Mouse (Mus musculus) heart, postnatal 4 days (tissue): ENCODE measurements around the gene Pdxp. TPM values are rescaled to one million over a fixed set of nuclear protein-coding genes. Genes with fewer than 3 reads are reported as not detected.
A peak's percentile ranks its signal among the peaks of the same experiment; 100 is the strongest.

Source experiments
- DNase-seq: peaks from one replicate; pipeline ENCODE4 v3.0.0; 2021
- total RNA-seq, 2 experiments: library from RNA; stranded (reverse); gene quantifications; 2 replicates each; pipeline ENCODE4 v1.2.3; 2021

The Pdxp gene
- total RNA-seq, 2 experiments from 2014 or later = 9.3 to 9.4 TPM

- DNase-seq = peak; percentile 75
These were observed 13.8 kb upstream of the Pdxp start, which contains the start of gene Sh3bp1 for GRCm38 (mm10) chr15:78899740-78900584. Gene Sh3bp1, plus strand, starts transcription at chr15:78899768.

- DNase-seq = peak; percentile 39
These were observed 12.9 kb upstream of the Pdxp start for GRCm38 (mm10) chr15:78900585-78901421.

GRCm38 (mm10) chr15:78901422-78901789, 12.3 kb upstream of the Pdxp start:
- DNase-seq = no peak

GRCm38 (mm10) chr15:78903243-78903642, 10.5 kb upstream of the Pdxp start:
- DNase-seq = peak; percentile 93

GRCm38 (mm10) chr15:78908399-78908798, 5.3 kb upstream of the Pdxp start:
- no peak for DNase-seq

DNA sequence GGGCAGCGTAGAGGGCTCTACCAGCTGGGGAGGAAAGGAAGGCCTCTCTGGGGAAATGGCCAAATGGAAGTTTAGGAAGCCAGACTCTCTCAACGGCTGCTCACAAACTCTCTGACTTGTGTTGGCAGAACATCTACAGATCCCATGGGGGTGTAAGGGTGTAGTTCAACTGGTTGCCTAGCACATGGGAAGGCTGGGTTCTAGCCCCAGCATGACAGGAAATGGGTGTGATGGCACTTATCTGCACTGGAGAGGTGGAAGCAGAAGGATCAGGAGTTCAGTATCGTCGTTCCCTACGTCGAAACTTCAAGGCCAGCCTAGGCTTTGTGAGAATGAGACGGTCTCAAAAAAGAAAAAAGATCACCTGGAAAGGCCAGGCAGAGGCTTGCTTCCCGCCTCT, 4.7 kb upstream of the Pdxp start:
- DNase-seq = no peak

- DNase-seq = no peak
These were observed 1.7 kb upstream of the Pdxp start for GRCm38 (mm10) chr15:78912040-78912439.

GRCm38 (mm10) chr15:78914091-78914822, 538 bp downstream of the Pdxp start:
- DNase-seq = peak; percentile 46

DNA sequence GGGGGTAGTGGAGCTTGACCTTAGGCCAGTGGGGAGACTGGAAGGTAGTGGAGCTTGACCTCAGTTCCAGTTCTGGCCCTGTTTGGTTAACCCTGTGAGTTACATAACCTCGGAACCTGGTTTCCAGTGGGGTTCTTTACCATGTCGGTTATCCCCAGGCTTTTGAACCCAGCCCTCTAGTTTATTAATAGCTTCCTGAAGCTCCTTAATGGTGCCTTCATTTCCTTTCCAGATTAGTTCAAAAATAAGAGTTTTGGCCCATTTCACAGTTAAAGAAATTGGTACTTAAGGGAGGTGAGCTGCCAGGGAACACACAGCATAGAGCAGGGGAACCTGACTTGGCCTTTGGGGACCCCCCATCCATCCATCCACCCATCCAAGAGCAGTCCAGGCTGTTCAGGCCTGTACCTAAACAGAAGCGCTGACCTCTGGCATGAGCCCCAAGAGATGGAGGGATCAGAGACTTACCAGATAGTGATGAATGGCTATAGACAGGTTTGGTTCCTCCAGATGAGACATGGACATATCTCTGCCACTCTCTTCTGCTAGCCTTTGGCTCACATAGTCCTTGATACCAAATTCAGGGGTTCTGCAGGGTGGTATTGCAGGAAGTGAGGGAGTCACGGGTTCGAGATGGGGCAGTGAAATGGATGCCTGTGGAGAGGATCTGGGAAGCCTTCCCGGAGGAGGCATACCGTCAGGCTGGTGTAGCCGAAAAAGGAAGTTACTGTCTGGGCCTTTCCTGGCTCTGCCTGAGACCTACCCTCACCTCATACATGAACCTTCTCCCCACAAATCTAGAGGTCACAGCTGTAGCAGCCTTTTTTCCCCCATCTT, 1.3 kb downstream of the Pdxp start:
- DNase-seq = no peak

DNA sequence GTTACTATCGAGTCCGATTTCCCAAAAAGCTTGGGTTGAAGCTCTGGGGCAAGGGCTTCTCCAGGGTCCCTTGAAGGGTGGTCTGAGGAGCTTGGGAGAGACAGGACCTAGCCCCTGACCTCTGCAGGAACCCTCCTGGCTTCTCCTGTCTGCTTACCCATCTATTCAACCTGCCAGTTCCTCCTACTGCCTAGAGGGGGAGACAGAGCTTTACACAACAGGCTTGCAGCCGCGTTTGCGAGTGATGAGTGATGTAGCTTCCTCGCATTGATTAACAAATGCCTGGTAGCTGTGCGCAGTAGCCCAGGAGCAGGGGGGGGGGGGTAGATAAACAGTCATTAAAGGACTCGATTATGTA, 1.9 kb downstream of the Pdxp start:
- peak; percentile 78 for DNase-seq

DNA sequence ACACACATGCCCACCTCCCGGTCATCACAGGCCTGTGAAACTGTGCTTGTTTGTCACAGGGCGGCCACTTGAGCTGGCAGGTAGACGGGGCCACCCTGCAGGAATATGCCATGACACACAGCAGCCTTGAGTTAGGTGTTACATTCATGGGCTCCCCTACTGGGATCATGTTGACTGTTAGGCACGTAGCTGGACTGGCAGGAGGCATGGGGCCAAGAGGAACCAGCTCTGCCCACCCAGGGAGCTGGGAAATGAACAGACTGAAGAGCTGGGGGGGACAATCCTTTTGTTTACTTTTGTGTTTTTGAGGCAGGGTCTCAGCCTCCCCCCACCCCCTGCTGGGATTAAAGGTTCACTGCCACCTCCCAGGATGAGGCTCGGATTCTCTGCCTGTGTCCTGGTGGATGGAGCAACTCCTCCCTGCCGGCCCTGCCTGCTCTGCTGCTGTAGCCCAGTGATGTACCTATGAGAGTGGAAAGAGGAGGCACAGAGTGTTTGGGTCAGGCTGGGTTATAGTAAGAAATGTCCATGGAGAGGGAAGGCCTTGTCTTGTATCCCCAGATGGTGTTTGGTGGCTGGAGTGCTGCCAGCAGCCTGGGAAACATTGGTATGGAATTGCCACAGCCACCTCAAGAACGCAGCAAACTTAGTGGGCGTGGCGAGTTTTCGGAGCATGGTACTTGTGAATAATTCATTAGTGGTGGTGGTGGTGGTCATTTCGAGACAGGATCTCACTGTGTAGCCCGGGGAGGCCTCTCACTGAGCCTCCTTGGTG, 2.5 kb downstream of the Pdxp start:
- DNase-seq = no peak

GRCm38 (mm10) chr15:78918126-78918525, 4.4 kb downstream of the Pdxp start:
- DNase-seq = no peak

- DNase-seq = no peak
These were observed 6.2 kb downstream of the Pdxp start for GRCm38 (mm10) chr15:78919914-78920313.

DNA sequence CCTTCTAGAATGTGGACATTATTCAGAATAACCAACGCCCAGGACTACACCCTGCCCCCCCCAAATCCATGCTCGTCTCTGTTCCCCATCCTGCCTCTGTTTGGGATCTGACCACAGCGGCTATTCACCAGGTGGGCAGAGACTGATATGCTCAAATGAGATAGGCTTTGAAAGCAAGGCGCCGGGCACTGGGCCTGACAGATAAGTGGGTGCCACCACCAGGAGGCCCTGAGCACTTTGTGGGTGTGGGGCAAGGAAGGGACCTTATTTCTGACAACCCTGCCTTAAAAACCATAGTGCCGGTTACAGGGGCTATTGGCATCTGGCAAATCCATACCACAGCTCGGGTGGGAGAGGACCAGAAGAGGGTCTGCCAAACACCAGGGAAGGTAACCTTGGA, 9.0 kb downstream of the Pdxp start:
- DNase-seq = no peak

- DNase-seq = no peak
These were observed 9.9 kb downstream of the Pdxp start for GRCm38 (mm10) chr15:78923585-78923984.

DNA sequence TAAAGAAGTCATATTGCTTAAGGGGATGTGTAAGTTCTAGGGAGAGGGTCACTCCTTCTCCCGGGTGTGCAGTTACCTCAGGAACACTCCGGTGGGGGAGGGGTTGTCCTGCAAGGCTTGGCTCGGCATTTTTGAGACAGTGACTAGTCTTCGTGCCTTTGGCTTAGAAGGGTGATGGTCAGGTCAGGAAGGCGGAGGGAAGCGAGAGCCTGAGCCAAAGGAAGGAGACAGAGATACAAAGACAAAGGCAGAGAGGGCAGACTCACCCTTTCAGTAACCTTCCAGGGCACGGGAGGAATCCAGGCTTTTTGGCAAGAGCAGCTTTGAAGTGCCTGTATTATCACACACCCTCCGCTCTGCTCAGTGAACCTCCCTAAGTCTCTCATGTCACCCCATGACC, 11.4 kb downstream of the Pdxp start:
- DNase-seq = peak; percentile 43

GRCm38 (mm10) chr15:78926021-78926919, 12.6 kb downstream of the Pdxp start, which contains the start of gene Lgals1:
Gene Lgals1, plus strand, starts transcription at chr15:78926725.
- peak; percentile 96 for DNase-seq

DNA sequence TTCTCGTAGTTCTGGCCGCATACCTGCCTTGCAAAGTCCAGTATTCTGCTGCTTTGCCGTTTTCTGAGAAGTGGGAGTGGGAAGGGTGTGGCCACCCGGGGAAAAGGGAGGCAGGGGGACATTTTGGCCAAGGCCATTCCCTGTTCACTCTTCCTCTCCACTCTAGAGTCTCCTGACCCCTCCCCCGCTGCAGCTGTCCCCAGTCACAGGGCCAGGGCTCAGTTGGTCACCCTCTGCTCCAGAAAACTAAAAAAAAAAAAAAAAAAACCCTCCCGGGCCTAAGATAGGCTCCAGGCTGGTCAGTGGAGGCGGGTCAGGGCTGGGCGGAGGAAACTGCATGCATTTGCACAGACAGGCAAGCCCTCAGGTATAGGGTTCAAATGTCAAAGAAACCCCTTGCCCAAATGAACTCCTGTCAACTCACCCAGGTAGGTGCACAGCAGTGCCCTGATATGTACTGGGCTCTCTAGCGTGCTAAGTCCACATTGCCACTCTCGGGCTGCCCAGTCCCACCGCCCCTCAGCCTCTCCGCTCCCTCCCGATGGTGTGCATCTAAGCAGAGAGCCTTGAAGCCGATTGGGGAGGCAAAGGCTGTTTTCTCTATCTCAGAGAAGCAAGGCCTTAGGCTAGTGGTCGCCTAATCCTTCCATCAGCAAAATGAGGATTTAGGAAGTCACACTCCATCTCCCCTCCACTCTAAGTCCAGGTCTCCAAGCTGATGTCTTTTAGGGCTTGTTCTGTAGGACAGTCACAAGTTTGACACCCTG, 13.5 kb downstream of the Pdxp start:
- peak; percentile 63 for DNase-seq

DNA sequence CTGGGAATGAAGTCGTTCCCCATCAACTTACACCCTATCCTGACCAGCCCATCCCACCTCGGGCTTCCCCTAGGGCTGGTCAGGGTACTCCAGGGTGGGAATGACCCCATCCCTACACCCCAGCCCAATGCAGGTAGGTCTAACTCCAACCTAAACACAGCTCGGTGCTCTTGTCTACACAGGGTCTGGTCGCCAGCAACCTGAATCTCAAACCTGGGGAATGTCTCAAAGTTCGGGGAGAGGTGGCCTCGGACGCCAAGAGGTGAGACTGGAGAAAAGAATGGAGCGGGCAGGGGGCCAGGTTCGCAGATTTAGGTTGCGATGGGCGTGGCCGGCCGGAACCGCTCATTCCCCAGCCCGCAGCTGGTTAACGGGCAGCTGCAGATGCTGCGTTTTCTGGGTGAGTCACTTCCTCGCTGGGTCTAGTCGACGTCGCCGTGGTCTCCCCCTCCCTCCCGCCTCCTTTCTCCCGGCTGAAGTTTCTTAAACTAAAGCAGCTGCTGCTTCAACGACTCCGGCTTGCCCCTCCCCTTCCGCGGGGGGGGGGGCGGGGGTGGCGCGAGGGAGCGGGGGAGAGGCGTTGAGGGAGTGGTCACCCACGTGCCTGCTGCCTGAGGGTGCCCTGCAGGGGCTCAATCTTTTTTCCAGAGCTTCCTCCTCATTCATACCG, 14.2 kb downstream of the Pdxp start:
- peak; percentile 82 for DNase-seq
